Mouse (Mus musculus): Measurements from ENCODE around the gene Pnp2. TPM values are rescaled to one million over a fixed set of nuclear protein-coding genes. Genes with fewer than 3 reads are reported as not detected.
"Not testable (repeated sequence)": the region's sequence is repeated elsewhere in the genome, so short reads cannot be mapped to it uniquely, and the experiment has no call there.

Pnp2 gene
- polyA plus RNA-seq, 1 experiment, result 104 TPM

GRCm38 (mm10) chr14:50955487-50955886 is 305 bp upstream of the Pnp2 start:
- no peak for DNase-seq (ENCODE audit: low read depth, low spot score)
- WGBS, result 62% methylated on average over 10 of the region's 10 CpGs

GRCm38 (mm10) chr14:50956724-50957123 is 932 bp downstream of the Pnp2 start:
- not testable (repeated sequence) for DNase-seq (ENCODE audit: low read depth, low spot score)
- 43% methylated on average over 6 of the region's 6 CpGs for WGBS

GRCm38 (mm10) chr14:50957146-50957545 is 1.4 kb downstream of the Pnp2 start:
- DNase-seq (ENCODE audit: low read depth, low spot score), result not testable (repeated sequence)
- WGBS, result 29% methylated on average over 3 of the region's 3 CpGs

- WGBS, result 86% methylated on average over 5 of the region's 5 CpGs
- DNase-seq (ENCODE audit: low read depth, low spot score), result not testable (repeated sequence)
Observed at GRCm38 (mm10) chr14:50958289-50958995, 2.6 kb downstream of the Pnp2 start.

GRCm38 (mm10) chr14:50968216-50968980 is 12.6 kb downstream of the Pnp2 start:
- DNase-seq (ENCODE audit: low read depth, low spot score), result no peak
- WGBS, result 77% methylated on average over 5 of the region's 5 CpGs

DNA sequence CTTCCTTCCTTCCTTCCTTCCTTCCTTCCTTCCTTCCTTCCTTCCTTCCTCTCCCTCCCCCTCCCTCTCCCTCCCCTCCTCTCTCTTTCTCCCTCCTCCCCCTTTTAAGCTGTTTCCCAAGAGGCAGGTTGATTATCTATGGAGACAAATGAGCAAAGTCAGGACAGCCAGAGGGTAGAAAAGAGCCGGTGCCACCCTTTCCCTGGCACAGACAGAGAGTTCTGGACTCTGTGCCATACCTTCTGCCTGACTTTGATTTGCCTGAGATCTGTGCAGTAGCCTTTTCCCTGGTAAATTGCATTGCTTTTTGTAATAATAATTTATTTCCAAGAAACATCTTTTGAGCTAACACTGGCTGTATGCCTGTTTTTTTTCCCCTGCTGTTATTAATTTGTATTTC is 13.2 kb downstream of the Pnp2 start:
- WGBS, result 17% methylated on average over 1 of the region's 1 CpGs

DNA sequence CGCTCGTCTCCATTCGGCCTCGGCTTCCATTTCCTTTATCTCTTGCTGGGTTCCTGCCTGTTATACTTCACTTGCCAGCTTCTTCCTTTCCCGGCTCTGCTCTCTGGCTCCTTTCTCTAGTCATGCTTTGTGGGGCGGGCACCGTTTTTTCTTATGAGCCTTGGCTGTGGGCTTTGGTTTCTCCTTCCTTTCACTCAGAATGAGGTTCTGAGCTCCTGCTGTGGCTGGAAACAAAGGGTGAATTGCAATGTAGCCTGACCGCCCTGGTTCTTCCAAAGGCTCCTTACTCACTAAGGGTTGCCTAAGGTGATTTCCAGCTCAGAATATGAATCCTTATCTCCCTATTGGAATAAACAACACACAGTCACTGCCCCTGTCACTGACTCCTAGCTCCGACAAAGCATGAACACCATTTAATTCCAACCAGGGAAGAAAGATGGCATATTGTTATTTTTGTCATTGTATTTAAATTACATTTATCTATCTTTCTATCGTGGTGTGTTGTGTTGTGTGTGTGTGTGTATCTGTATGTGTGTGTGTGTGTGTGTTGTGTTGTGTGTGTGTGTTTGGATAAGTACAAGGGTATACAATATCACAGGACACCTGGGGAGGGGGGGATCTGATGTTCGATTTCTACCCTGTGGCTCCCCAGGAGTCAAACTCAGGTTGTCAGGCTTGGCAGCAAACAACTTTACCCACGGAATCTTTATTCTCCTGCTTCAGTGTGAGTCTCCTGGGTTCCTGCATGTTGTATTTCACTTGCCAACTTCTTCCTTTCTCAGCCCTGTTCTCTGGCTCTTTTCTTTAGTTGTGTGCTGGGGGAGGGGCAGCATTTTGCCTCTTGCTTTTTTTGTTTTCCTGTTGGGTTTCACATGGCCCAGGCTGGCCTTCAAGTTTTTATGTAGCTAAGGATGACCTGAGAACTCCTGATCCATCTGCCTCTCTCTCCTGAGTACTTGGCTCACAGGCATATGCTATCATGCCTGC is 14.1 kb downstream of the Pnp2 start:
- WGBS, result 60% methylated on average over 12 of the region's 12 CpGs

More for the DNA sequence above, 13.2 kb downstream of the Pnp2 start:
- DNase-seq (ENCODE audit: low read depth, low spot score), result no peak

DNA sequence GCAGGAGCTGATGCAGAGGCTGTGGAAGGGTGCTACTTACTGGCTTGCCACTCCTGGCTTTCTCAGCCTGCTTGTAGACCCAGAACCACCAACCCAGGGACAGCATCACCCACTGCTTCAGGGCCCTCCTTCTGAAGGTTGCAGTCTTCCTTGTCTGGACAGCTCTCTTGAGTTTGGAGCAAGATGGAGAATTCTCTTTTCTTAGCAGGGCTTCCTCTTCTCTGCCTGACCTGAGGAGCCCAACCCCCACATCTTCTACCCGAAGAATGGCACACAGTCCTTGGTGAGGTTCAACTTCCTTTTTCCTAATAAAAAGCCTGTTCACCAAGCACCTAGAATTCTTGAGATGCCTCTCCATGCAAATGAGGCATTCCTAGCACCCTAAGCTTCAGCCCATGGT is 15.0 kb downstream of the Pnp2 start:
- 38% methylated on average over 1 of the region's 1 CpGs for whole genome bisulfite sequencing
- DNase-seq (ENCODE audit: low read depth, low spot score), result no peak

More for the DNA sequence above, 14.1 kb downstream of the Pnp2 start:
- no peak for DNase-seq (ENCODE audit: low read depth, low spot score)

GRCm38 (mm10) chr14:50973054-50973453 is 17.3 kb downstream of the Pnp2 start:
- DNase-seq (ENCODE audit: low read depth, low spot score), result not testable (repeated sequence)
- 92% methylated on average over 5 of the region's 5 CpGs for WGBS

DNA sequence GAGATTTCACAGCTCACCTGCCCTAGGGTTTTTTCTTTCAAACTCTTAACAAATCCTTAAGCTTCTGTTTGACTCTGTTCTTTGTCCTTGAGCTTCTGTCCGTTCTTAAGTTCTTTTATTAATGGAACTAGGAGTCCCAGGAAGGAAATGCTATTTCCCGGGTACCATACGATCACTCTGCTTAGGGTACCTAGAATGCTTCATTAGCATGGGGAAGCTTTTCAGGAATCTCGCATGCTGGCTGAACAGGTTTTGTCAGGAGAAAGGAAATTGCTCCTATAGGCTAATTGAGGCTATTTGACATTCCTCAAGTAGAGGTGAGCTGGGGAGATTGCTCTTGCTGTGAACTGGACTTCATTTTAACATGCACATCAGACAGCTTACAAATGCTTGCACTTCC is 17.9 kb downstream of the Pnp2 start:
- WGBS, result 35% methylated on average over 4 of the region's 4 CpGs
- DNase-seq (ENCODE audit: low read depth, low spot score), result no peak

- no peak for DNase-seq (ENCODE audit: low read depth, low spot score)
- 78% methylated on average over 5 of the region's 5 CpGs for WGBS
Observed at GRCm38 (mm10) chr14:50975001-50975400, 19.2 kb downstream of the Pnp2 start.

GRCm38 (mm10) chr14:50976674-50977073 is 20.9 kb downstream of the Pnp2 start:
- WGBS, result 29% methylated on average over 9 of the region's 9 CpGs
- no peak for DNase-seq (ENCODE audit: low read depth, low spot score)

DNA sequence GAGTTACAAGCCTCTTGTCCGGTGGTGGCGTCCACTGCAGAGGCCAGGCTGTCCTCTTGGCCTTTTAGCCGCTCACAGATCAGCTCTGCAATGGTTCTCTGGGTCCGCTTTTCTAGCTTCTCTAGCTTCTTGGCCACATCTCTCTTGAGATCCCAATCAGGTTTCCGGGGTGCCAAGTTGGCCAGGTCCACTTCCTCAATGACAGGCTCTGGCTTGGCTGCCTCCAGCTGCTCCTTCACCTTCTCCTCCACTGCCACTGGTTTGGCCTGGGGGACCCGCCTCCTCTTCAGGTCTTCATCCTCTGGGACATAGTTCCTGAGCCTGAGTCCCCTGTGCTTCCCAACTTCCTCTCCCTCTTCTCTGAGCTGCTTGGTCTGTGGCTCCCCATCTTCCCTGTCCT is 22.7 kb downstream of the Pnp2 start:
- not testable (repeated sequence) for DNase-seq (ENCODE audit: low read depth, low spot score)
- WGBS, result 95% methylated on average over 6 of the region's 6 CpGs

DNA sequence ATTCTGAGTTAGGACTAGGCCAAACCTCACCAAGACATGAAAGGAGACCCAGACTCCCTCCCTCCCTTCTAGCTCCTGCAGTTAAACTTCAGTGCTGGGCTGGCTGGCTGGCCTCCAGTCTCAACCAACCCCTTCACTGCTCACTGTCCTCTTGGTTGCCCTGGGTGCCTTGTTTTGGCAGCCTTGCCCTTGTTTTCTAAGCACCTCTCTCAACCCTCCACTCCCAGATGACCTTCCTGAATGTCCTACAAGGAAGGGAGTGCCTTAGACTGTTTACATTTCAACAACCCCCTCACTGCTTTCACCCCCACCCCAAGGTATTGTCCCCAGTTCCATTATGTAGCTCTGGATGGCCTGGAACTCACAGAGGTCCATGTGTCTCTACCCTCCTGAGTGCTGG is 23.8 kb downstream of the Pnp2 start:
- no peak for DNase-seq (ENCODE audit: low read depth, low spot score)

DNA sequence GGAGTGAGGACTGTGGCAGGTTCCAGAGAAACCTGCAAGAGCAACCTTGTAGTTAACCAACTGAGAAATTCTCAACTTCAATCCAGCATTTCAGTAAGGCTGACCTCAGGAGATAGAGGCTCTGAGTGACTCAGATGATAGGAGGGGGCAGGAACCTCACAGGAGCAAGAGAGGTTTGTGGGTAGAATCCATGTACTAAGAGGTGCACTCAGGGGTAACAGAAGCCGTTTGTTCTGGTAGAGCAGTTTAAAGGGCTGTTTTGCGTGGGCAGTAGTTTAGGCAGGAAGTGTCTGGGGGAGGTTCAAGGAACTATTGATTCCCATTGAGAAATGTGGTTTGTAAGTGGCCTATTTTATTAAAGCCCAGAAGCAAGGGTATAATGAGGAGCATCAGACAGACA is 25.4 kb downstream of the Pnp2 start:
- WGBS, result 27% methylated on average over 2 of the region's 2 CpGs
- DNase-seq (ENCODE audit: low read depth, low spot score), result no peak

DNA sequence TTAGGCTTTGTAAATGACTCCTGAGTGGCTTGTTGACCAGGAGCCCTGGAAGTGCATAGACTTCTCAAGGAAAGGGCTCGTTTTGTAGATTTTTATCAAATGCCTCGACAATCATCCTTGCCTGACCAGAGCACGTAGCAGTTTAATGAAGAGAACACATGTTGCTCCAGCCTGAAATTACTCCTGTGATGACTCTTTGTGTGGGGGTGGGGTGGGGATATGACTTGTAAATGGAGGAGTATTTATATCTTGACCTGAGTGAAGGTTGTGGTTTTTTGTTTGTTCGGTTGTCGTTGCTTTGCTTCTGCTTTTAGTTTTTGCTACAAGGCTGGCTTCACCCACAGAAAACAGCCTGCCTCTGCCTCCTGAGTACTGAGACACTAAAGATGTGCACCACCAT is 26.0 kb downstream of the Pnp2 start:
- WGBS, result 63% methylated on average over 5 of the region's 5 CpGs
- DNase-seq (ENCODE audit: low read depth, low spot score), result no peak

DNA sequence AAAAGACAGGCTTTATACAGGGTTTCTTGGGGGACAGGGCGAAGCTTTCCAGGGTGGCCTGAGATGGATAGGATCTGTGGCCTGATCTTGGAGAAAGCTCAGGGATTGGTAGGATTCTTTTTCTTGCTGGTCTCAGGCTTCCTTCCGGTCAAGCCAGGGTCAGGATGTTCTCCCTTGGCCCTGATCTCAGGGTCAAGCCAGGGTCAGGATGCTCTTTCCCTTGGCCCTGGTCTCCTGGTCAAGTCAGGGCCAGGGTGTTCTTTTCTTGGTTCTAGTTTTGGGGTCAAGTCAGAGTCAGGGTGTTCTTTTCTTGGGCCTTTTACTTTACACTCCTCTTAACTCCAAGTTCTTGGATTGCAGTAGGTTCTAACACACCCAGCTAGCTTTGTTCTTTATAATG is 31.9 kb downstream of the Pnp2 start:
- WGBS, result 81% methylated on average over 2 of the region's 2 CpGs

DNA sequence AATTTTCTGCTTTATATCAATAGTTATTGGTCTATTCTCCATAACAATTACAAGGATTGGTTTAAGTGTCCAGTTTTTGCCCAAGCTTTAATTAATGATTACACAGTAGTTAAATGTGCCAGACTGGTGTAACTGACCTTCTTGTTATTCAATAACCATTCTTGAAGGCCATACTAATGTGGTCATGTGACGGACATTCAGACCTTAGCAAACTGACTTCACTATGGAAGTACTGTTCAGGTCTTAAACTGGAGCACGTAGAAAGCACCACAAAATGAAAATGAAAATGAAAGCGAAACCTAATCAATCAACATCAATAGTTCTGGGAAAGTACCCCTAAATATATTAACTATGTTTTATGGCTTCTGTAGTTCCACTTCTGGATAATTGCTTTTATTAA is 35.2 kb downstream of the Pnp2 start:
- WGBS, result 50% methylated on average over 3 of the region's 3 CpGs
- no peak for DNase-seq (ENCODE audit: low read depth, low spot score)

More for the DNA sequence above, 31.9 kb downstream of the Pnp2 start:
- DNase-seq (ENCODE audit: low read depth, low spot score), result no peak

DNA sequence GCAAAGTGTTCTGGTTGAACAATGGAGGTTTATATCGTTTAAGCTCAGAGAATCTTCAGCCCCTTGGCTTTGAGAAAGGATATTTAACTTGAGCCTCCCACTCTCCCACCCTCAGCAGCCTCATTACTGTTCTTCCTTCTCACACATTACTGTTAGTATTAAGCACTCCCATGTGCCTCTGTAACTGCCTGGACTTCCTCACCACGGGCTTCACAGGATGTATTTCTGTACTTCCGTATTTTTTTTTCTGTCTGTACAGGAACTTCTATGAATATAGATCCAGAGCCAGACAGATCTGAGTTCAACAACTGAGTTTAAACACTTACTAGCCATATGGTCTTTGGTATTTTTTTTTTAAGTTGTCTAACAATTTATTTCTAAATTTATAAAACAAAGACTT is 41.3 kb downstream of the Pnp2 start:
- 63% methylated on average over 3 of the region's 3 CpGs for WGBS
- DNase-seq (ENCODE audit: low read depth, low spot score), result no peak

Data from large intestine, adult 2 months (tissue).